Mouse (Mus musculus) kidney, adult 8-10 months (tissue): ENCODE measurements around the gene Ncor2.
A peak's percentile ranks its signal among the peaks of the same experiment; 100 is the strongest.

Experiments used
- DNase-seq, 2 experiments: peaks; one replicate each; pipeline ENCODE4 v3.0.0; 2022

The Ncor2 gene

DNA sequence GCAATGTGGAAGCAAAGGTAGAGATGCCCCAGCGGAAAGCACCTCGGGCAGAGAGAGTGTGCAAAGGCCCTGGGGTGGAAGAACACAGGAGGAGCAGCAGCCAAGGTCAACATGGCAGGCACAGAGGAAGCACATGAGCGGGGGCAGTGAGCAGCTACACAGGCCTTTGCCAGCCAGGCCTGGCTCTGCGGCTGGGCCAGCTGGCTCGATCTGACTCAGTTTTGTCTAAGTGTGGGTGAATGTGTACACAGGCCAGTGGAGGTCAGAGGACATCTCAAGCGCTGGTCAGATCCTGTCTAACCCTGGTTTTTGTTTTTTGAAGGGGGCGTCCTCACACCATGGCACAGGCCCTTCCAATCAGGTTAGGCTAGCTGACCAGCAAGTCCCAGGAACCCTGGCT, 10.9 kb downstream of the Ncor2 start:
- DNase-seq, result peak in 1 of 2 experiments; percentile 39

DNA sequence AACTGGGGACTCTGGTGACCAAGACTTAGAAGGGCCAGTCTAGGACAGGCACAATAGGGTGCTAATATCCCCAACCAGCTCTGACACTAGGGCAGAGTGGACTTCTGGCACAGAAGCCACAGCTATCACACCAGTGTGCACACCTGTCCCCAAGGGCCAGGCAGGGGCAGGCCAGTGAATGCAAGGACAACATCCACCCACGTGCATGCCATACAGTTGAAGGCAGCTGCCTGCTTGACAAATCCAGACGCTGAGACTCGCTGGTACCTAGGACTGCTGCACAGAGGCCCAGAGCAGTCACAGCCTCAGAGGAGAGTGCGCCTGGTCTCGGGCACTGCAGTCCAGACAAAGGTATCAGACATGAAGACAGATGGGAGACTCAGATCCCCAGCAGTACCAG, 11.5 kb downstream of the Ncor2 start:
- no peak for DNase-seq

DNA sequence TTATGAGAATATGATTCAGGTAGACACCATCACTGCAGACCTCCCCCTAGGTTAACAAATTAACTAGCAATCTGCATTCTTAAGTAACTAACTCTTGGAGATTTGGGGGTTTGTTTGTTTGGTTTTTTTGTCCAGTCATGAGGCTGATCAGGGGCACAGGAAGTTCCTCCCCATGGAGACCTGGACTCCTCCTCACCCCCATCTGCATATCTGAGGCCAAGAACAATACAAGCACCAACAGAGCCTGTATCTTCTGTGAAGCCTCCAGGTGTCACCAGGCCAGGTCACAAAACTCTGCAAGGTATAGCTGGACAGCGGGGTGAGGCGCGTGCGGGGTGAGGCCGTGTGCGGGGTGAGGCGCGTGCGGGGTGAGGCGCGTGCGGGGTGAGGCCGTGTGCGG, 13.0 kb downstream of the Ncor2 start:
- DNase-seq, result no peak

DNA sequence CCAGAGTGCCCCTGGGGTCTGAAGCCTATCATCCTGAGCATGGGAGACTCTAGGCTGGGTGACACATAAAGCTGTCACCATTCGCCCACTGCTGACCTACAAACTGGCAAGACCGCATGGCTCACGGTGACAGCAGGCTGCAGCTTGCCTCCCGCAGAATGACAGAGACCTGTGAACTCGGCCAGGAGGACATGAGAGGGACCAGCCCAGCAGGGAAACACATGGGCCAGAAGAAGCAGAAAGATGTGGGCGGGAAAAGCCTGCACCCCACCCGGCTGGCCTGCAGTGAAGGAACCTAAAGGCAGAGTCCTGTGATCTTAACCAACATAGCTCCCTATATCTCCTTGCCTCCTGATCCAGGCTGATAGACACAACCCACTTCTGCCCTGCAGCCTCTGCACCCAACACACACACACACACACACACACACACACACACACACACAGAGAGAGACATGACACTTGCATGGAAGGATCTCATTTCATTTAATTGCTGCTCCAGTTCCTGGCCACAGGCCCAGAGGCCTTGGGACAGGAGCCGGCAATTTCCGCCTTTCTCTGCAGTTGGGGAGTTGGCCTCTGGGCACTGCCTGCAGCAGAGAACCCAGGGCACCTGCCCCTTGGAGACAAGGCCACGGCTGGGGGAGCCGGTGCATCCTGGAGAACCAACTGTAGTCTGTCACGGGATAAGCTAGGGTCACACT, 14.4 kb downstream of the Ncor2 start:
- peak; percentile 69 to 73 for DNase-seq

DNA sequence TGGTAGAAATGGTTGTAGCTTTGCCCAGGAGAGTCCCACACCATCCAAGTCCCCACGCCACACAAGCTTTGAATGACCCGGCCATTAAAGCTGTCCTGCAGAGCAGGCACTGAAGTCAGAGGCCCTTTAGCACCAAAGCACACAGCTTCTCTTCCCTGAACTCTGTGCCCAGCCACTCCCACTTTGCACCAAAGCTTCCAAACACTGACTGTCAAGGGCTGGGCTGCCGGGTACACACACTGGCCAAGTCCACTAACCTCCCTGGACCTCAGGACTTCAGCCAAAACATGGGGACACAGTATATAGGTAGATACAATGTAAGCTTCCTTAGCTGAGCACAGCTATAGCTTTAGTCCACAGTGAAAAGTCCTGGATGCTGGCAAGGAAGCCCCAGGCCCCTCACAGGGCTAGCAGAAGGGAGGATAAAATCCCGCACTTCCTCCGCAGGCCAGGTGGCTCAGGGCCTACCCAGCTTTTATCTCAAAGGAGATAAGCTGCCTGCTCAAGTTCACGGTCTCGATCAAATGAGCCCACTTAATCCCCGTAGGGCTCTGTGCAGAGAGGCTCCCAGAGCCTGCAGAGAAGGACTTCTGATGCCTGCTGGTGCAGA, 15.5 kb downstream of the Ncor2 start:
- DNase-seq, result peak in 1 of 2 experiments; percentile 60

DNA sequence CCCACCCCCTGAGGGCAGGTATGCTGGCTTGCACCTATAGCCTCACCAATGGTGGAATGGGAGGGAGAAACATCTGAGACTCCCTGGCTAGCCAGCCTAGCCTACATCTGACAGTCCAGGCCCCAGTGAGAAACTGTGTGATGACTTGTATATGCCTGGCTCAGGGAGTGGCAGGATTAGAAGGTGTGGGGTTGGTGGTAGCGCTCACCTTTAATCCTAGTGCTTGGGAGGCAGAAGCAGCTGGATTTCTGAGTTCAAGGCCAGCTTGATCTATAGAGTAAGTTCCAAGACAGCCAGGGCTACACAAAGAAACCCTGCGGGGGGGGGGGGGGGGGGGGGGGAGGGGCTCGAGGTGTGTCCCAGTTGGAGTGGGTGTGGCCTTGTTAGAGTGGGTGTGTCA, 16.6 kb downstream of the Ncor2 start:
- DNase-seq, result no peak

DNA sequence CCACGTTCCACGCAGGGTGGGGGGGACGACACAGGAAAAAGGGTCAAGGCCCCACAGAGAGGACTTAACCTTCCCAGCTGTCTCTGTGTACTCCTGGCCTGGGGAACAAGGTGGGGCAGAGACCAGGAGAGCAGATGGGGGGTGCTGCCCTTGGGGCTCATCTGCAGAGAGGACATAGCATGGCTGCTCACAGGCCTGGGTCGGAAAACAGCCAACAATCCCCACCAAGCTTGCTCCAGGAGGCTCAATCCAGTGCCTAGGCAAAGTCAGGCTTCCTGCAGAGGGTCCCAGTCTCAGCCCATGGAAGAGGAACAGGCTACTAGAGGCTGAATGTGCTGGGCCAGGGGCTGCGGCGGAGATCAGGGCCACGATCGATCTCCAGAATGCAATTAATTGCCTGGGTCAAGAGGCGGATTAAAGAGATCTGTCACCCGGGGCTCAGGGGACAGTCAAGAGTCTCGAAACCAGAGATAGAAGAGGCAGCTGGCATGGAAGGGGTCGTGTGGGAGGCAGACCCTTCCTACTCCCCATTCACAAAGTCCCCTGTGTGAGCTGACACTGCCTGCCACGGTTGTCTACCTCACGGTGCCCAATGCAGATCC, 19.1 kb downstream of the Ncor2 start:
- no peak for DNase-seq

DNA sequence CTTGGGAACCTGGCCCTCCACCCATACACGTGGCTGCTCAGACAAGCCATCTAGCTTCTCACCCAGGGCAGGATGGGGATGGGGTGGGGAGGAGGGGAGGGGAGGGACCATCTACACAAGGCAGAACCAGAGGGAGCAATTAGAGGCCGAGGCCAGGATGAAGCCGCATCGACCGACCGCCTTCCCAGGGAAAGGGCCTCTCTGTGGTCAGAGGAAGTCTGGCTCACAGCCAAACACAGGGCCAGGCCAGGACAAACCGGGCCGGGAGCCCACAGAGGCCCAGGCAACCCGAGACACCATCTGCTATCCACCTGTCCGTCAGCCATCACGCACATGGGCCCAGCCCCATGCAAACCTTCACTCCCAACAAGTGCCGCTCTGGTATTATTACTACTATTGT, 19.7 kb downstream of the Ncor2 start:
- DNase-seq, result peak; percentile 80 to 83

DNA sequence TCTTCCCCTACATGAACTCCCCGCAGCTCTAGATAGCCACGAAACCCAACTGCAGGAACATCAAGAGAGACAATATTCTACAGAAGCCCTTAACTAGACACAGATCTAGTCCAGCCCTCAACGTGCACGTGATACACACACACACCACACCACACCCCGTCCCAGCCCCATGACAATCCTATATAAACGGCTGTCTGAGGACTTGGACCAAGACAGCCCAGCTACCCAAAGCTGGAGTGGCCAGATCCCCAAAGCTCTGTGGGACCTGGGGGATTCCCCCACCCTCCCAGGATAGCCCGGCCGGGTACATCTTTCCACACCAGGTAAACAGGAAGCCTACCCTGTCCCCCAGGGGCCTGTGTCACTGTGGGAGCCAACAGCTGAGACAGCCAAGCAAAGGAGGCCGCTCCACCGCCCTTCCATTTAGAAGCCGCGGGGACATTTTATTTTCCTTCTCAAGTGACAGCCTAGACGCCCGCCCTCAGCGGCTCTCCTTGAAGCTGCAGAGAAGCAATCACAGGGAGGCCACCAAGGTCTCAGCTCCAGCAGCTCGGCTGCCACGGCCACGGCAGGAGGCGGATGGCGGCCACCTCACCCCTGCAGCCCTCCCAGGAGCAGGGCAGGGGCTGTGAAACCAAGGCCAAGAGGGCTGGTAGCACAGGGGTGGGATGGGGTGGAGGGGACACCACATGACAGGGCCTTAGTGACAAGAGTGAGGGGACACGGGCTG, 20.6 kb downstream of the Ncor2 start:
- no peak for DNase-seq

DNA sequence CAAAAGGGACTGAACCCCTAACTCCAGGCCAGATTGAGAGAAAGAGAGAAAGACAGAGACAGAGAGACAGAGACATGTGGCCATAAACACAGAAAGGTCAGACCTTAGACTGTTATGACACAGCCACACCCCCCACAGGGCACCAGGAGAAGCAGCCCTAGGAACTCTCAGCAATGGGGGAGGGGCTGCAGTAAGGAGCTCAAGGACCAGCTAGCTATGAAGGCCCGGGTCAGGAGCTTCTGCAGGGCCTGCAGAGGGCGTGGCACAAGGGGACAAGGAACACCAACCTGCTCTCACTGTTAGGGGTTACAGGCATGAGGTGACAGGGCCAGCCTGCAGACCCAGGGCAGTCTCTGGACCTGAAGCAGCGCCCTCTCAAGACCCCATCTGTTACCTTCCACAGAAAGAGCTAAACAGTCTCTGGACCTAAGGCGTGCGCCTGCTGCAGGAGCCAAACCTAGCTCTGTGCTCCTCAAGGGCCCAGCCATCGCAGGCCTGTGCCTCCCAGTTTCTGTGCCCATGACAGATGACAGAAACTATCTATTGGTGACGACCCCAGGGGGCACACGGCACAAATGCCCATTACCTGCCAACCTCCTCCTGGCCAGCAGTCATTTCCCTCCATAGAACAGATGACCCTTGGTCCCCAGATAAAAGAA, 21.5 kb downstream of the Ncor2 start:
- no peak for DNase-seq

DNA sequence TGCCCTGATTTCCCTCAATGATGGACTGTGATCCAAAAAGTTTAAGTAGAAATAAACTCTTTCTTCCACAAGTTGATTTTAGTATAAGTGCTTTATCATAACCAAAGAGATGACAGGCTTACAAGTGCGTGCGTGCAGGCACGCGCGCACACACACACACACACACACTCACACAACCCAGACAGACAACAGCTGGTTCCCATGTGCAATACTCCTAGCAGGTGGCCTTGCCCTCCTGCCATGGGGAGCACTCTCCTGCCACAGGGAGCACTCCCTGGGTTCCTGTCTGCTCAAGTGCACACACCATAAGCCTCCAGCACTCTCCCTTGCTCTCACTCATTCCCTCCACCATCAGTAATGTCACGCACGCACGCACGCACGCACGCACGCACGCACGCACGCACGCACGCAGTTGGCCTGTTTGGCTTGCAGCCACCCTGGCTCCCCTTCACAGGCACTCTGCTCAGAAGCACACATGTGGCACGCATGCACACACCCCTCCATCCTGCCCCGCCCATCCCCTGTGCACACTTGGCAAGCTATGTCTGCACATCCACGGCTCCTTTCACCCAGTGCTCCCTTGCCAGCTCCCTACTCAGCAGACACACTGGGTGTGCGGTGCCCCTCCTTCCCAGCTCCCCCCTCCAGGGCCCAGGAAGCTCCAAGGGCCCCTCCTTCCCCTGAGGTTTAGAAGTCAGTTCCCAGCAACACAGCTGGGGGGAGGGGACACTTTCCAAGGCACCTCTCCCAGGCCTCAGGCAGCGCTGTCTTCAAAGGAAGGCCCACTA, 22.4 kb downstream of the Ncor2 start:
- no peak for DNase-seq

DNA sequence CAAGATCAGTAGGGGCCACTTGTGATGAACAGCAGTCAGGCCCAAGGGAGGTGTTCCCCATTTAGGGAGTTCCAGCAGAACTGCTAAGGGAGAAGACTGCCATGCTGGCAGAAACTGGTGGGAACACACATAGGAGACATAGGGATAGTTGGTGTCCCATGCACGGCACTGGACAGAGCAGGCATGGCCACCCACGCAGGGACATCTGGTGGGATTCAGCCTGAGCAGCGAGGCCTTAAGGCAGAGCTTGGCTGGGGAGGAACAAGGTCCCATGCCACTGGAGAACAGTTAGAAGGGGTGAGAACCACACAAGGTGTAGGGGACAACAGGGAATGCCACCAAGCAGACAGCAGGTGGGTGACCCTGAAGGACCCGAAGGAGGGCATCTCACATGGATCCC, 23.6 kb downstream of the Ncor2 start:
- no peak for DNase-seq

DNA sequence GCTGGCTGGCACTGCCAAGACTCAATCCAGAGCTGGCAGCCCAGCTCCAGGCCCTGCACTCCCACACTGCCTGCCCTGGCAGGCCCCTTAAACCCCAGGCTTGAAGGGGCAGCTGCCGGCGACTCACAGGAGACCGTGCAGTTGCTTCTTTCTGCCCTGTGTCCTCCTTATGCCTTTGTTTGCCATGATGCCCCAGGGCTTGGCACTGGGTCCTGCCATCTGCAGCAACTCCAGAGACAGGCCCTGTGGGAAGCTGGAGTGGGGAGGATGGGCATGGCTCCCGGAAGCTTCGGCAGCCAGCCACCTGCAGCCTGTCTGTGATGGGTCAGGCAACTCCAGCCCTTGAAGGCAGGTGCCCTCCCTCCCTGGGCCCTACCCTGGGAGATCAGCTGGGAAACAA, 24.0 kb downstream of the Ncor2 start:
- no peak for DNase-seq

DNA sequence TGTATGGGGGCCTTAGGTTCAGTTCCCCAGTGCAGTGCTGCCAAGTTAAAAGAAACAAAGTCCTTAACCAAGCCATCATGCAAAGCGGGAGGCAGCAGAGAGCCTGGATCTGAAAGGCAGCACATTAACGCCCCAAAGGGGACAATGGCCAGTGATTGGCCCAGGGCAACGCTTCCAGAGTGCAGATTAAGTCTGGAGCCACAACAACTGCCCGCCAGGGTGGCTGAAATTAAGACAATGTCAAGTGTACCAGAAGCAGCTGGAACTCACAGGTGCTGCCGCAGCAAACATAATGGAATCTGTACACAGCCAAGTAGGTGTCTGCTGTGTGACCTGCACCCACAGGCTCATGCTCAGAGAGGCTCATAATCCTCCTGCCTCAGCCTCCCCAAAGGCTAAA, 24.8 kb downstream of the Ncor2 start:
- DNase-seq, result no peak

DNA sequence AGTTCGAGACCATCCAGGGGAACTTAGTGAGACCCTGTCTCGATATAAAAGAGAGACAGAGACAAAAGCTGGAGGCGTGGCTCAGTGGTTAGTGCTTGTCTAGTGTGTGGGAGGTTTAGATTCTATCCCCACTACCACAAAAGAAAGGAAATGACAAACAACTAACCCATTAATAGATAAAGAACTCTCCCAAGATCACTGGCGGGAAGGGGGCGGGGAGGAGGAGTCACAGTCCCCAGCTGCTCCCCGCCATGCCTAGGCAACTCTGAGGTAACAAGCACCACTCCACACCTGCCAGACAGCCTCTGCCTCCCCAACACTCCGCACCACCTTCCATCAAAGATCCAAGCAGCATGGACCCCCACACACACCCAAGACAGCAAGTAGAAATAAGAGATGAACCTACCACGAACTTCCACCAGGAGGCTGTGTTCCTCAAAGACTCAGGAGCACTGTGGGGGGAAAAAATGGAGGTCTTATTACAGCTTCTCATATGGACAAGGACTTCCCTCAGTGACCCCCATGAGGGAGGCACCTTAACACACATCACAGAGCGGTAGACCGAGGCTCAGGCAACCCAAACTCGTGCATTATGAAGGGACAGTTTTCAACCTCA, 25.7 kb downstream of the Ncor2 start:
- no peak for DNase-seq

DNA sequence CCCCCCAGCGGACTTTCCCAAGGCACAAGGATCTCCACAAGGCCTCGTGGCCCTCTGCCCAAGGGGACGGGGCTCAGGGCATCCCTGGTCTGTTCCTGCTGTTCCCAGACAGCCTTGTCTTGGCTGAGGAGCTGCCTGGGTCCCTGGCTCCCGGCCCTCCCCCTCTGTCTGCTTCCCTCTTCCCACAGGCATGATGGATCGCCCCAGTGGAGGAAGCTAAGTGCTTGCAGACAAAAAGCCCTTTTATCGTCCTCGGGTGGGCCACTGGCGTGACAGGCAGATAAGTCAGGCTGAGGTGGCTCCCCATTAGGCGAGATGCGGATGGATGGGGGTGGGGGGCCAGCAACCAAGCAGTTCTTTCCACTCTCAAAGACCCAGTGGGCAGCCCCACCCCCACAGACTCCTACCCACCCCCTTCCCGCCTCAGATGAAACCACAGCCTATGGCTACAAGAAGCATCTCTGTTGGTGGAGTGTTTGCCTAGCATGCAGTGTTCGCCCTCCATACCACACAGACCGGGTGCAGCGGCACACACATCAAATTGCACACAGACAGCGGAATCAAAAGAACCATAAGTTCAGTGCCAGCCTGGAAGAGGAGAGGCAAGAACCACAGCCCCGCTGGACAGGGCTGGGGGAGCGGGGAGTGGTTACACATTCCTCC, 27.0 kb downstream of the Ncor2 start:
- DNase-seq, result peak in 1 of 2 experiments; percentile 59

DNA sequence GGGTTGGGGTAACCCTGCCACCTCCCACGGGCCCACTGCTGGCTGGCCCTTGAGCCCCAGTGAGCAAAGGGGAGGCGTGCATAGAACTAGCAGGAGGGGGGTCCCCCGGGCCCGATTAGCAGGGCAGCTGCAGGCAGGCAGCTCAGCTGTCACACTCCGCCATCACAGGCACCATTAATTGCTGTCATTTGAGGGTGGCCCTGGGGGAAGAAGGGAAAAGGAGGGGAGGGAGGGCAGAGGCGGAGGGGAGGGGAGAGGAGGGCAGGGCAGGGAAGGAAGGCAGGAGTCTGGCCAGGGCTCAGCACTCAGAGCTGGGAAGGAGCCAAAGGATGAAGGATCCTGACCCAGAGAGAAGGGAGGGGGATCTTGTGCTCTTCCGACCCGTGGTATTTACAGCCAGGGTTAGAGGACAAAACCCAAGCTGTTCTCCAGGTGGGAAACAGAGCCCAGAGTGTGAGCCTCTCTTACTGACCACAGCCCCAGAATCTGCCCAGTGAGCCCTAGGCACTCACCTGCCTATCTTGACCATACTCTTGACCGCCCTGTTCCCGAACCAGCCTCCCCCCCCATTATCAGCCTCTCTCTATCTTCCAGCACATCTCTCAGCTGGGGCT, 28.0 kb downstream of the Ncor2 start:
- peak; percentile 52 to 73 for DNase-seq

DNA sequence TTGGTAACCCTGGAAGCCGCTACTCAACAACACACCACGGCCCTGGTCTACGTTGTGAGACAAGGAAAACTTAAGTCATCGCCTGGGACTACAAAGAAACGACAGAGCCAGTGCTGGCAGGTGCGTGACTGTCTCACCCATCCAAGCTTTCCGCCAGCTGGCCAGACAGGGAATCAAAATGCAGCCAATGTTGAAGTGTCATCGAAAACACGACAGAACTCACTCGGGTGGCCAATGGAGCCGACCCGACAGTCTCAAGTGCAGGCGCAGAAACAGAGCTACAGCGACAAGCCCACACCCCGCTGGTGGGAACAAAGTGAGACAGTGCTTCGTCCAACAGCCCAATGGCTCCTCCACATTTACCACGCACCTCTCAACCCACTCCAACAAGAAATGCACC, 29.9 kb downstream of the Ncor2 start:
- DNase-seq, result no peak

DNA sequence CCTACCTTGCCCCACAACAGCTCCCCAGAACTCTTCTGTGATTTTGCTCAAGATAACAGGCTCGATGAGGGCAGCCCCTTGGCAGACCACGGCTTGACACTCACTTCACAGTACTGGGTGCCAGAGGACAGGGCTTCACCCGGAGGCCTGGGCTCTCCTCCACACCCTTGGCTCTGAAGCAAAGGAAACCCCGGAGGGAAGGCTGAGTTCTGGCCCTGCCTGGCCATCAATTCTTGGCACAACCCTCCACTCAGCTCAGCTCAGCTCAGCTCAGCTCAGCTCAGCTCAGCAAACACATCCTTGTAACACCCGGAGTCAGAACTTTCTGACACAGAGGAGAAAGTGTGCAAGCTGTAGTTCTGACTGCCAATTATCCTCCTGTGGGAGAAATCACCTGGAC, 30.3 kb downstream of the Ncor2 start:
- DNase-seq, result peak in 1 of 2 experiments; percentile 58

DNA sequence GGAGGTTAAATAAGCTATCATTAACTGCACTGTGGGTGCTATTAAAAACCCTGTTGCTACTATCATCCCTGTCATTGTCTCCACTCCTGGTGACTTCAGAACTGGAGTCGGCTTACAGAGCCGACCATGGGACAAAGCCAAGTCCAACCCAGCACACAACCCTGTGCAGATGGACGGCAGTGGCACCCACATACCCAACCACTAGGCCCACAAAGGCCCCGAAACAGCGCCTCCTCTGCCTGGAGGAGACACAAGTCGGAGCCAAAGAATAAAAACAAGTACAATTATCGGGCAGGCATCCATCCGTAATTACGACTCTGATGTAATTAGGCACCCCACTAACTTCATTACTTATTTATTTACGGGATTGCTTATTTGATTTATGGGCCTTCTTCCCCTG, 30.8 kb downstream of the Ncor2 start:
- no peak for DNase-seq

DNA sequence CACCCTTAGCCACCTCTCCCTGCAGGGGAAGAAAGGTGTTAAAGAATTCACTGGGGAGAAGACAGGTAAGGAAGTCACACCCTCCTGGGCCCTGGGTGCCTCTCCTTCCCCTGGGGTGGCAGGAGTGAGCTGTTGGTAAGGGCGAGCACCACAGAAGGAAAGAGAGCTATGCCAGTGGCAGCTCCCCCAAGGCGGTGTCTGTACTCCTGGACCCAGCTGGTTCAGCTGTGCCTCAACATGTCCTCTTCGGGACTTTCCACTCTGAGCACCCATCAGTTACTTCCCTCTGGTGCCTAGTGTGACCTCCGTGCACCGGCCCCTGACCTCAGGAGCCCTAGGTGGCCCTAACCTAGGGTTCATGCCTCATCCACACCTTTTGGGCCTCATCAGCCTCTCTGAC, 31.9 kb downstream of the Ncor2 start:
- no peak for DNase-seq
